Mouse (Mus musculus) MEL (cell line): Measurements from ENCODE around the gene Rora. TPM values are rescaled to one million over a fixed set of nuclear protein-coding genes. Genes with fewer than 3 reads are reported as not detected.

Experiments used
- DNase-seq: peaks from one replicate; pipeline ENCODE4 v3.0.0; 2011; ENCODE audit warnings: low read depth, low spot score
- H3K27ac ChIP-seq: 2 replicates; pipeline ENCODE4 v1.5.1; 2012; ENCODE audit warnings: low read depth, mild to moderate bottlenecking, control low read depth, low read length, moderate library complexity; ENCODE audit not compliant: control insufficient read depth
- H3K27me3 ChIP-seq, 2 experiments: fragments of 150-350 bp in 1 of 2; sonication (generic) in 1 of 2; 2 replicates each; pipeline ENCODE4 v1.6.1; 2012; ENCODE audit warnings: low read length in 2 of 2, mild to moderate bottlenecking in 2 of 2, improper control_type of control experiment in 1 of 2, moderate library complexity in 1 of 2; ENCODE audit not compliant: insufficient read depth in 2 of 2, control insufficient read depth in 1 of 2
- H3K36me3 ChIP-seq, 2 experiments: 2 replicates each; pipeline ENCODE4 v1.6.1; 2012 to 2014; ENCODE audit warnings: low read length in 2 of 2, improper control_type of control experiment in 1 of 2, inconsistent platforms in 1 of 2, mild to moderate bottlenecking in 1 of 2; ENCODE audit not compliant: insufficient read depth in 2 of 2, control insufficient read depth in 1 of 2
- H3K4me1 ChIP-seq, 2 experiments: fragments of 150-350 bp in 1 of 2; sonication (generic) in 1 of 2; 2 replicates each; pipeline ENCODE4 v1.6.1; 2012; ENCODE audit warnings: low read length in 2 of 2, improper control_type of control experiment in 1 of 2, mild to moderate bottlenecking in 1 of 2; ENCODE audit not compliant: insufficient read depth in 2 of 2, control insufficient read depth in 1 of 2
- H3K4me3 ChIP-seq, 2 experiments: fragments of 150-350 bp in 1 of 2; sonication (generic) in 1 of 2; 2 replicates each; pipeline ENCODE4 v1.5.1; 2012; ENCODE audit warnings: low read depth in 2 of 2, low read length in 2 of 2, mild to moderate bottlenecking in 2 of 2, moderate library complexity in 2 of 2, control low read depth in 1 of 2, improper control_type of control experiment in 1 of 2; ENCODE audit not compliant: control insufficient read depth in 1 of 2, insufficient read depth in 1 of 2
- H3K79me2 ChIP-seq: 2 replicates; pipeline ENCODE4 v1.6.1; 2012; ENCODE audit warnings: mild to moderate bottlenecking, low read length, moderate library complexity; ENCODE audit not compliant: control insufficient read depth, poor library complexity, insufficient read depth
- H3K9ac ChIP-seq: 2 replicates; pipeline ENCODE4 v1.6.1; 2012; ENCODE audit warnings: low read depth, mild to moderate bottlenecking, control low read depth, low read length, moderate library complexity; ENCODE audit not compliant: control insufficient read depth, poor library complexity, severe bottlenecking
- H3K9me3 ChIP-seq: fragments of 150-350 bp; sonication (generic); replicated peaks from 2 replicates; pipeline ENCODE4 v1.6.1; 2012; ENCODE audit warnings: mild to moderate bottlenecking, low read length, improper control_type of control experiment, moderate library complexity; ENCODE audit not compliant: insufficient read depth
- CHD1 ChIP-seq: IDR thresholded peaks from 2 replicates; pipeline ENCODE4 v1.6.1; 2012; ENCODE audit warnings: low read depth, mild to moderate bottlenecking, inconsistent platforms, low read length, improper control_type of control experiment
- CHD2 ChIP-seq: IDR thresholded peaks from 2 replicates; pipeline ENCODE4 v1.6.1; 2011; ENCODE audit warnings: low read length, improper control_type of control experiment
- EP300 ChIP-seq, 2 experiments: IDR thresholded peaks; 2 replicates each; pipeline ENCODE4 v1.6.1; 2011; ENCODE audit warnings: improper control_type of control experiment in 2 of 2, low read length in 2 of 2, low read depth in 1 of 2, mild to moderate bottlenecking in 1 of 2
- GABPA ChIP-seq: IDR thresholded peaks from 2 replicates; pipeline ENCODE4 v1.6.1; 2012; ENCODE audit warnings: low read depth, mild to moderate bottlenecking, inconsistent platforms, low read length, improper control_type of control experiment, moderate library complexity
- HCFC1 ChIP-seq: IDR thresholded peaks from 2 replicates; pipeline ENCODE4 v1.6.1; 2012; ENCODE audit warnings: low read depth, mild to moderate bottlenecking, inconsistent platforms, low read length, improper control_type of control experiment, moderate library complexity
- JUND ChIP-seq: IDR thresholded peaks from 2 replicates; pipeline ENCODE4 v1.6.1; 2011; ENCODE audit warnings: low read depth, mild to moderate bottlenecking, improper control_type of control experiment, low read length
- MAX ChIP-seq: IDR thresholded peaks from 2 replicates; pipeline ENCODE4 v1.6.1; 2011; ENCODE audit warnings: low read length, improper control_type of control experiment
- MAZ ChIP-seq: IDR thresholded peaks from 2 replicates; pipeline ENCODE4 v1.6.1; 2012; ENCODE audit warnings: low read depth, mild to moderate bottlenecking, inconsistent platforms, low read length, improper control_type of control experiment
- MEF2A ChIP-seq: IDR thresholded peaks from 2 replicates; pipeline ENCODE4 v1.6.1; 2014; ENCODE audit warnings: low read depth, mild to moderate bottlenecking, inconsistent platforms, low read length, improper control_type of control experiment; ENCODE audit not compliant: poor library complexity, insufficient replicate concordance, severe bottlenecking; ENCODE audit errors: extremely low read depth
- MXI1 ChIP-seq: IDR thresholded peaks from 2 replicates; pipeline ENCODE4 v1.6.1; 2011; ENCODE audit warnings: mild to moderate bottlenecking, low read depth, low read length, improper control_type of control experiment
- MYB ChIP-seq: IDR thresholded peaks from 2 replicates; pipeline ENCODE4 v1.6.1; 2011; ENCODE audit warnings: mild to moderate bottlenecking, low read depth, low read length, improper control_type of control experiment
- MYC ChIP-seq: IDR thresholded peaks from 2 replicates; pipeline ENCODE4 v1.6.1; 2011; ENCODE audit warnings: low read depth, mild to moderate bottlenecking, low read length, improper control_type of control experiment, moderate library complexity
- NRF1 ChIP-seq: IDR thresholded peaks from 2 replicates; pipeline ENCODE4 v1.6.1; 2014; ENCODE audit warnings: low read depth, mild to moderate bottlenecking, inconsistent platforms, low read length, improper control_type of control experiment, moderate library complexity; ENCODE audit not compliant: poor library complexity, insufficient read depth, severe bottlenecking
- POLR2A ChIP-seq, 2 experiments: IDR thresholded peaks; 2 replicates each; pipeline ENCODE4 v1.6.1; 2011 to 2012; ENCODE audit warnings: low read length in 2 of 2, mild to moderate bottlenecking in 2 of 2, control low read depth in 1 of 2, improper control_type of control experiment in 1 of 2, low read depth in 1 of 2, moderate library complexity in 1 of 2; ENCODE audit not compliant: control insufficient read depth in 1 of 2, insufficient read depth in 1 of 2, poor library complexity in 1 of 2
- POLR2AphosphoS5 ChIP-seq: IDR thresholded peaks from 2 replicates; pipeline ENCODE4 v1.6.1; 2012; ENCODE audit warnings: low read depth, borderline replicate concordance, mild to moderate bottlenecking, inconsistent platforms, low read length, moderate library complexity, mixed read lengths
- SIN3A ChIP-seq: IDR thresholded peaks from 2 replicates; pipeline ENCODE4 v1.6.1; 2012; ENCODE audit warnings: low read length, improper control_type of control experiment, inconsistent platforms
- TAL1 ChIP-seq: IDR thresholded peaks from 2 replicates; pipeline ENCODE4 v1.6.1; 2012; ENCODE audit warnings: mild to moderate bottlenecking, inconsistent platforms, low read length, moderate library complexity, mixed read lengths
- ZC3H11A ChIP-seq: IDR thresholded peaks from 2 replicates; pipeline ENCODE4 v1.6.1; 2012; ENCODE audit warnings: low read depth, mild to moderate bottlenecking, inconsistent platforms, low read length, improper control_type of control experiment
- ZKSCAN1 ChIP-seq: IDR thresholded peaks from 2 replicates; pipeline ENCODE4 v1.6.1; 2012; ENCODE audit warnings: low read depth, mild to moderate bottlenecking, inconsistent platforms, low read length, improper control_type of control experiment, moderate library complexity
- ZMIZ1 ChIP-seq: IDR thresholded peaks from 2 replicates; pipeline ENCODE4 v1.6.1; 2012; ENCODE audit warnings: low read depth, mild to moderate bottlenecking, inconsistent platforms, low read length, improper control_type of control experiment, moderate library complexity
- polyA plus RNA-seq, 2 experiments: library from polyadenylated mRNA; stranded (reverse) in 1 of 2; unstranded in 1 of 2; fragments of >175 nt in 1 of 2; fragments of >200 nt in 1 of 2; gene quantifications; 2 replicates each; pipeline versions ENCODE4 v1.2.1 to v1.2.4; 2012; ENCODE audit warnings: low replicate concordance in 2 of 2, low read depth in 1 of 2; ENCODE audit not compliant: insufficient read length in 2 of 2, insufficient read depth in 1 of 2, missing spikeins in 1 of 2
- total RNA-seq: library from RNA; depleted of rRNA; stranded (reverse); fragments of 300-350 nt; gene quantifications from 2 replicates; pipeline ENCODE4 v1.2.3, GENCODE M21; 2012

Gene Rora
- total and polyA plus RNA-seq, 3 experiments, result not detected

DNA sequence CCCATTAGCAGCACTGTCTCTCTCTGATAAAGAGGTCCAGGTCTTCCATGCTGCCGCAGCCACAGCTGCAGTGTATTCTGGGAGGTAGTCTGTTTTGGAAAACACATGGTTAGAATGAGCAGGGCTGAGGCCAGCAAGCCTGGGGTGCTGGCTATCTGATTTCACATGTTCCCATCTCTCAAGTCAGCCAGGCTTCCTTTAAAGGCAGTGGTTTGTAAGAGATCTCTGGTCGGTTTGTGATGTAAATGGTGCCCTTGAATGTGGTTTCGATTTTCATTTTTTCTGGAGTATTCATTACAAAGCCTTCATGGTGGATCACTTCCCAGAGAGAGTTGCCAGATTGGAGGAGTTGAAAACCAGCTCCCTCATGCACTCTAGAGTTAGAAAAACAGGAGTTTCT, 117.8 kb downstream of the Rora start:
- no peak overlapping the region for H3K4me3 ChIP-seq
- no peaks in the 10 kb centered on the region for H3K27me3 ChIP-seq
- TF ChIP-seq CHD1, result no peak
- H3K9me3 ChIP-seq, result no peaks in the 10 kb centered on the region
- no peak overlapping the region for H3K9ac ChIP-seq
- H3K79me2 ChIP-seq, result no peaks in the 10 kb centered on the region
- no peaks in the 10 kb centered on the region for H3K4me1 ChIP-seq
- no peak overlapping the region for H3K27ac ChIP-seq
- DNase-seq, result no peak
- no peaks in the 10 kb centered on the region for H3K36me3 ChIP-seq

DNA sequence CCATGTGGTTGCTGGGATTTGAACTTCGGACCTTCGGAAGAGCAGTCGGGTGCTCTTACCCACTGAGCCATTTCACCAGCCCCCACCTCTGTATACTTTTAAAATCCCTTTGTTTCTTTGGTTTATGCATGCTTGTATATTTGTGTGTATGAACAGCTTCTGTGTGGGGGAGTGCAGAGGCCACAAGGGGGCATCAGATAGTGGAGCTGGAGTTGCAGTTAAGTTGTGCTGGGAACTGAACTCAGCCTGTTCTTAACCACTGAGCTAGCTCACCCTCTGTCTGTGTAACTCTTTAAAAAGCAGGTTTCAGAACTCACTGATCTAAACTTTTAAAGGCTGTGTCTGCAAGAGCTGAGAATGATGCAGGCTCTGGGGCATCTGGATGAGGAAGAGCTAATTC, 120.2 kb downstream of the Rora start:
- Histone ChIP-seq H3K27me3 (no peaks in the 10 kb centered on the region), H3K9ac (no peak overlapping the region), H3K27ac (no peak overlapping the region), H3K4me1 (no peaks in the 10 kb centered on the region), H3K36me3 (no peaks in the 10 kb centered on the region), H3K9me3 (no peaks in the 10 kb centered on the region), H3K79me2 (no peaks in the 10 kb centered on the region), H3K4me3 (no peak overlapping the region)
- DNase-seq, result no peak
- TF ChIP-seq MXI1, result no peak

DNA sequence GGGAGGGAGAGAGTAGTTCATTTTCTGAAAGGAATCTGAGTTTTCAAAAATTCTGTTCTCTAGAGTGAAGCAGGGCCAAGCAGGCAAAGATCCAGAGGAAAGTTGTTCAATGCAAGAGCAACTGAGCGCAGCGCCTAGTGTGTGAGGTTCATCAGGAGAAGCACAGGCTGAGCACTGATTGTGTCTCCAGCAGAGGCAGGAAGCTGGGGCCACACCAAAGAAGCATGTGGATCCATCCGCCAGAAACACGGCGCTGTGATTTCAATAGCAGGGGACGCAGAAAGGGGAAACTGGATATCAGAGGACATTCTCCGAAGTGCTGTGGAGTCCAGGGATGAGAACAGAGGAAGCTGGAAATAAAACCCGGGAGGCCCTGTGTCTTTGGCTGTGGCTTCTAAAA, 128.4 kb downstream of the Rora start:
- no peaks in the 10 kb centered on the region for H3K27me3 ChIP-seq
- no peak overlapping the region for H3K4me3 ChIP-seq
- TF ChIP-seq CHD2 (no peak), MXI1 (no peak), MYC (no peak), SIN3A (no peak), ZC3H11A (no peak), MYB (no peak), GABPA (no peak), TAL1 (no peak), NRF1 (no peak), ZKSCAN1 (no peak), MAX (no peak), EP300 (IDR thresholded peaks at IDR 0.05; ENCODE audit: low read depth in 1 of 2, low read length in 2 of 2) (no peak), ZMIZ1 (no peak), POLR2AphosphoS5 (no peak), POLR2A (IDR thresholded peaks at IDR 0.05; ENCODE audit: control insufficient read depth in 1 of 2, insufficient read depth in 1 of 2, low read depth in 1 of 2, low read length in 2 of 2, poor library complexity in 1 of 2) (no peak), CHD1 (no peak), MEF2A (no peak), MAZ (no peak), JUND (no peak), HCFC1 (no peak)
- H3K36me3 ChIP-seq, result no peaks in the 10 kb centered on the region
- DNase-seq, result no peak
- H3K9me3 ChIP-seq, result no peaks in the 10 kb centered on the region
- H3K27ac ChIP-seq, result no peak overlapping the region
- H3K79me2 ChIP-seq, result no peaks in the 10 kb centered on the region
- no peak overlapping the region for H3K9ac ChIP-seq
- no peaks in the 10 kb centered on the region for H3K4me1 ChIP-seq
